Mouse (Mus musculus) neural tube, embryonic 12.5 days (tissue): Measurements from ENCODE around the gene Rps6kl1. TPM values are rescaled to one million over a fixed set of nuclear protein-coding genes. Genes with fewer than 3 reads are reported as not detected.

Source experiments
- ATAC-seq: fragments of 200-750 bp; cut with Nextera tagmentation; 2 replicates; pipeline ENCODE4 v1.8.0; 2017; ENCODE audit warnings: low read depth, mild to moderate bottlenecking, moderate TSS enrichment, moderate library complexity; ENCODE audit not compliant: low FRiP score
- H3K27ac ChIP-seq: fragments of 300-500 bp; sonication (generic); 2 replicates; pipeline ENCODE4 v1.5.1; 2016
- H3K27me3 ChIP-seq: fragments of 300-500 bp; sonication (generic); replicated peaks from 2 replicates; pipeline ENCODE4 v1.6.1; 2016; ENCODE audit warnings: mild to moderate bottlenecking
- H3K36me3 ChIP-seq: fragments of 300-500 bp; sonication (generic); 2 replicates; pipeline ENCODE4 v1.6.1; 2016; ENCODE audit warnings: mild to moderate bottlenecking
- H3K4me1 ChIP-seq: fragments of 300-500 bp; sonication (generic); 2 replicates; pipeline ENCODE4 v1.6.1; 2016
- H3K4me2 ChIP-seq: fragments of 300-500 bp; sonication (generic); replicated peaks from 2 replicates; pipeline ENCODE4 v1.6.1; 2016; ENCODE audit warnings: mild to moderate bottlenecking
- H3K4me3 ChIP-seq: fragments of 300-500 bp; sonication (generic); 2 replicates; pipeline ENCODE4 v1.5.1; 2016
- H3K9ac ChIP-seq: fragments of 300-500 bp; sonication (generic); 2 replicates; pipeline ENCODE4 v1.6.1; 2016; ENCODE audit warnings: mild to moderate bottlenecking
- H3K9me3 ChIP-seq: fragments of 300-500 bp; sonication (generic); 2 replicates; pipeline ENCODE4 v1.6.1; 2016; ENCODE audit warnings: mild to moderate bottlenecking
- WGBS: fragments of 180-500 bp; shearing (Covaris S2); methylation state at CpG from one replicate; pipeline ENCODE4 v1.1.7; 2016; 5-methylcytosine and 5-hydroxymethylcytosine counted together
- polyA plus RNA-seq: library from polyadenylated mRNA; unstranded; fragments of >200 nt; fragmentation: Nextera tagmentation; extraction: Ambion mirVana; gene quantifications from 2 replicates; pipeline ENCODE4 v1.2.1, GENCODE M21; 2016

Gene Rps6kl1
- polyA plus RNA-seq, 1 experiment from 2014 or later: 14.6 TPM

DNA sequence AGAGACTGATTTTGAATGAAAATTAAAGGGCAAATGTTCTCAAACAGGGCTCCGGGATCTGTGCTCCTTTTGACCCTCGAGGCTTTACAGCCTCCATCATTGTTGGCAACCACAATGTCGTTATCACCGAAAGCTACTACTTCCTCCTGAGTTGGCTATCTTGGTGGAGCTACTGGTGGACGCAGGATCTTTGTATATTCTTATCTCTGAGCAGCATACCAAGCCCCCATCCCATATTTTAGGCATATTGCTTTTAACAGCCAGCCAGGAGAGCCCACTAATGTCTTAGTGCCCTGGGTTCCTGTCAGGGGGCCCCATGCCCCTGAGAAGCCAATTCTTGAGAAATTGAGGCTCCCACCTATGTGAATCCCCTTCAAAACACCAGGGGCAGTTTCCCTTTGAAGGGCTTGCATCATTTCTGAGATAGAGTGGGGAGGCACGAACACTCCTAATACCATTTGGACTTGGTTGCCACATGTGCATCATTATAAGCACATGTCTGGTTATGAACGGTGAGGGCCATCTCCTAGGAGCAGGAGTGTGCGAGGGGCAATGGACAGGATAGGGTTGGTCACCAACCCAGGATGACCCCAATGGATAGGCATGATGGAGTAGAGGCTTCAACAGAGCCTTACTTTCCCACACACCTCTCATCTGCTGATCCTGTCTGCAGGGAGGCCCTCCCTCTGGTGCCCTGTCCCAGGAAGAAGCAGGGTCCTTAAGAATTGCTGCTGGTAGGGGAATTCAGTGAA lies 16.8 kb downstream of the Rps6kl1 start:
- Histone ChIP-seq H3K4me1 (0 out of 2 replicates have a peak, but pooled peaks cover 3% of the 10 kb centered on the region), H3K27me3 (no peaks in the 10 kb centered on the region), H3K9me3 (no peaks in the 10 kb centered on the region), H3K36me3 (peaks cover 60% of the 10 kb centered on the region), H3K4me2 (no peak overlapping the region), H3K27ac (no peak overlapping the region), H3K9ac (no peak overlapping the region), H3K4me3 (no peak overlapping the region)
- no peak for ATAC-seq
- WGBS: 89% methylated on average over 8 of the region's 8 CpGs

DNA sequence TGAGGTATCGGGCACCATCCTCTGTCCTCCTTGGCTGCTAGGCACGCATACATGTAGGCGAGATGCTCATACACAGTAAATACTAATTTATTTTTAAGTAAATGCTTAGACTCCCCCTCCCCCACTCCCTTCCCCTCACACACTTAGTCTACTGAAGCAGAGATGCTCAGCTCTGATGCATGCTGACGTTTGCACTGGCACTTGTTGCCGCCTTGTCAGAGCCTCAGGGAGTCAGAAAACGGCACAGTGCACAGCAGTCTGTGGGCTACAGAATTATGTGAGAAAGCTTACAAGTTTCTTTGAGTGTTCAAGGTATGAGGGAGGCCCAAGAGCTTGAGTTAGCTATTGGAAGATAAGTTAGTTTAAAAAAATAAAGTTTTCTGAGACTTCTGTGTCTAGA lies 19.7 kb downstream of the Rps6kl1 start:
- Histone ChIP-seq H3K27ac (no peak overlapping the region), H3K4me2 (no peak overlapping the region), H3K4me3 (no peak overlapping the region), H3K4me1 (0 out of 2 replicates have a peak, but pooled peaks cover 3% of the 10 kb centered on the region), H3K27me3 (no peaks in the 10 kb centered on the region), H3K36me3 (peaks cover 82% of the 10 kb centered on the region), H3K9ac (no peak overlapping the region), H3K9me3 (no peaks in the 10 kb centered on the region)
- no peak for ATAC-seq
- WGBS: 89% methylated on average over 6 of the region's 6 CpGs

DNA sequence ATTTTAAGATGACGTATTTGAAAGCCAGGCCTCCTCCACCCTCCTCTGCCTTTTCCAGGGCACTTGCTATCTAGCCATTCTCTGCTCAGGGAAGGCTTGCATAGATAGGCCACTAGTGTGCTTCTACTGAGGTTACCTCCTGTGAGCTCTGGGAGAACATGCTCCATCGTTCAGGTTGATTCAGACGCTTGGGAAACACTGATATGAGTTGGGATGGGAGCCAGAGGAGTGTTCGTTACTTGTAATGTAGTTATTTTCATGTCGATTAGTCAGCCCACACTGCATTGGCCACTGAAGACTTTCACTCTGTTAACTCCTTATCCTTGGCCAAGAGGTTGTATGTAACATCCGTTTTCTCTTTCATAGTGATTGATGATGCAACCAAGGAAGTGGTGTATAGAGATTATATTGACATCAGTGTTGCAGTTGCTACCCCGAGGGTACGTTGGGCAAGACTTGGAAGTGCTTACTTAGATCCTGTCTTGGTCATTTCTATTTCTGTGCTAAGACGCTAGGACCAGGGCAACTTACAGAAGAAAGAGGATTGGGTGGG lies 21.6 kb downstream of the Rps6kl1 start:
- Histone ChIP-seq H3K36me3 (peaks cover 82% of the 10 kb centered on the region), H3K4me3 (no peak overlapping the region), H3K27me3 (no peaks in the 10 kb centered on the region), H3K27ac (no peak overlapping the region), H3K9me3 (no peaks in the 10 kb centered on the region), H3K4me1 (no peaks in the 10 kb centered on the region), H3K4me2 (no peak overlapping the region), H3K9ac (no peak overlapping the region)
- 96% methylated on average over 9 of the region's 9 CpGs for WGBS
- no peak for ATAC-seq

DNA sequence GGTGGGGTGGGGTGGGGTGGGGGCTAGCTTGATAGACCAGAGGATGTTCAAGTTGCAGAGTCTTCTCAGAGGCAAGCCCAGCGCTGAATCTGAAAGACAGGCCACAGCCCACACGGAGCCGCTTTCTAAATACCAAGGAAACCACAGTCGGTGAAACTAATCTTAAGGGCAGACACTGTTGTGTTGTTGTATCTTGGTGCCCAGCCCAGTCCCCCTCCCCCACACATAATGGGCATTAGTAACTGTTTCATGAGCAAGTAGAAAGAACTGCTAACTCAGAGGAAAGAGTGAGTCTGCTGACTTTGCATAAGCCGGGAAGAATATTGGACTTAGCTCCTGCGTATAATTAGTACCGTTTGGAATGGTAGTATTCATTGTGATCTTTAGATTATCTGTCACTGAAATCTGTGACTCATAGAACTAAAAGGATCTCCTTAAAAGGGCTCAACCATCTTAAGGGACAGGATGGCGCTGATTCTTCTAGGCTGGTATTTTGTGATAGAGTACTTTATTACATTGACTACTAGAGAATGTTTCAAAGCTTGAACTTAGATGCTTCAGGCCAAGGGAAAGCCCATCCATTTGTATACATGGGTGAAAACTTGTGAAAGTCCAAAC lies 24.0 kb downstream of the Rps6kl1 start:
- Histone ChIP-seq H3K36me3 (peaks cover 82% of the 10 kb centered on the region), H3K4me3 (no peak overlapping the region), H3K9ac (no peak overlapping the region), H3K9me3 (no peaks in the 10 kb centered on the region), H3K4me2 (no peak overlapping the region), H3K27ac (no peak overlapping the region), H3K27me3 (no peaks in the 10 kb centered on the region), H3K4me1 (no peaks in the 10 kb centered on the region)
- ATAC-seq: no peak
- 90% methylated on average over 8 of the region's 8 CpGs for WGBS

DNA sequence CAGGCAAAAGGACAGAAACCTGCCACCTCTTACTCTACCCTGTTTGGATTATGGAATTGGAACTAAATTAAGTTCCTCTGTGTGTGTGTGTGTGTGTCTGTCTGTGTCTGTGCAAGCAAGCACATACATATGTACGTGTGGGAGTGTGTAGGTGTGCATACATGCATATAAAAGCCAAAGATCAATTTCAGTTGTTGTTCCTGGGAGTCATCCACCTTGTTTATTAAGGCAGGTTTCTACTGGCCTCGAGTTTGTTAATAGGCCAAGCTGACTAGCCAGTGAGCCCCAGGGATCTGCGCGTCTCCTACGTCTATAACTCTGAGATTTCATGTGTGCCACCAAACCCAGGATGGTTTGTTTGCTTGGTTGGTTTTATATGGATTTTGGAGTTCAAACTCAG lies 26.3 kb downstream of the Rps6kl1 start:
- no peak for ATAC-seq
- WGBS: 90% methylated on average over 5 of the region's 5 CpGs
- Histone ChIP-seq H3K9ac (no peak overlapping the region), H3K4me3 (no peak overlapping the region), H3K4me1 (no peaks in the 10 kb centered on the region), H3K9me3 (no peaks in the 10 kb centered on the region), H3K36me3 (peaks cover 83% of the 10 kb centered on the region), H3K27ac (no peak overlapping the region), H3K27me3 (no peaks in the 10 kb centered on the region), H3K4me2 (no peak overlapping the region)

DNA sequence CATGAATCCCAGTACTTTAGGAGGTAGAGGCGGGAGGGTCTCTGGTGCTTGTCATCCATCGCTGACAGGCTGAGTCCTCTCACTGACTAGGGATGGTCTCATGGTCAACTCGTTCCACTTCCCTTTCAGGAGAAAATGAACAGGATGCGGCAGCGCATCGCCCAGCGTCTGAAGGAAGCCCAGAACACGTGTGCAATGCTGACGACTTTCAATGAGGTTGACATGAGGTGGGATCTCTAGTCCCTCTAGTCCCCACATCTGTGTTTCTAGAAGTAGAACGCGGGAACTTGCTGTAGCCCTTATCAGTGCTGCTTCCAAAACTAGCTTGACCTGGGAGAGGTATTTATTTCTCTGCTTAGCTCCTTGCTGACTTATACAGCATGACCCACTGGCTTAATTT lies 27.4 kb downstream of the Rps6kl1 start:
- 95% methylated on average over 11 of the region's 11 CpGs for WGBS
- peaks cover 84% of the 10 kb centered on the region for H3K36me3 ChIP-seq

DNA sequence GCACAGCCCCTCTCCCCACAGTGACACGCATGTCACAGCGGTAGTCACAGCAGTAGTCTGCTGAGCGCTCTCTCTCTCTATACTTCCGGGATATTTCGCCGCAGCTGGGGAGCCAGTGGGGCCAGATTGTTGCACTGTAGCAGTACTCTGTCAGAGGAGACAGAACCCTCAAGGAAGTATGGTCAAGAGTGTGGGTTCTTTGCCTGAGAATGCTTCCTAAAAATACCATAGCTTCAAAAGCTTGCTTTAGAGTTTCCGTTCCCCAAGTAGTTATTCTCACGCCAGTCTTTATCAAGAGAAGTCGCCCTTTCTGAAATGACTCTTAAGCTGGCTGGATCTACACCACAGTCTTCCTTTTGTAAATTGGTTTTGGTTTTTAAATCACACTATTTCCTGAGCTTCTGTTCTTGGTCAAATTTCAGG lies 27.9 kb downstream of the Rps6kl1 start:
- no peak for ATAC-seq
- 95% methylated on average over 9 of the region's 9 CpGs for WGBS
- H3K36me3 ChIP-seq: peaks cover 84% of the 10 kb centered on the region
- H3K27ac ChIP-seq: no peak overlapping the region
- no peak overlapping the region for H3K4me2 ChIP-seq
- H3K4me1 ChIP-seq: no peaks in the 10 kb centered on the region
- H3K27me3 ChIP-seq: no peaks in the 10 kb centered on the region
- H3K9ac ChIP-seq: no peak overlapping the region
- H3K4me3 ChIP-seq: no peak overlapping the region
- no peaks in the 10 kb centered on the region for H3K9me3 ChIP-seq

More for the DNA sequence above, 27.4 kb downstream of the Rps6kl1 start:
- no peak overlapping the region for H3K9ac ChIP-seq
- no peak overlapping the region for H3K4me2 ChIP-seq
- no peak for ATAC-seq
- H3K27me3 ChIP-seq: no peaks in the 10 kb centered on the region
- no peaks in the 10 kb centered on the region for H3K9me3 ChIP-seq
- H3K27ac ChIP-seq: no peak overlapping the region
- H3K4me3 ChIP-seq: no peak overlapping the region
- no peaks in the 10 kb centered on the region for H3K4me1 ChIP-seq

DNA sequence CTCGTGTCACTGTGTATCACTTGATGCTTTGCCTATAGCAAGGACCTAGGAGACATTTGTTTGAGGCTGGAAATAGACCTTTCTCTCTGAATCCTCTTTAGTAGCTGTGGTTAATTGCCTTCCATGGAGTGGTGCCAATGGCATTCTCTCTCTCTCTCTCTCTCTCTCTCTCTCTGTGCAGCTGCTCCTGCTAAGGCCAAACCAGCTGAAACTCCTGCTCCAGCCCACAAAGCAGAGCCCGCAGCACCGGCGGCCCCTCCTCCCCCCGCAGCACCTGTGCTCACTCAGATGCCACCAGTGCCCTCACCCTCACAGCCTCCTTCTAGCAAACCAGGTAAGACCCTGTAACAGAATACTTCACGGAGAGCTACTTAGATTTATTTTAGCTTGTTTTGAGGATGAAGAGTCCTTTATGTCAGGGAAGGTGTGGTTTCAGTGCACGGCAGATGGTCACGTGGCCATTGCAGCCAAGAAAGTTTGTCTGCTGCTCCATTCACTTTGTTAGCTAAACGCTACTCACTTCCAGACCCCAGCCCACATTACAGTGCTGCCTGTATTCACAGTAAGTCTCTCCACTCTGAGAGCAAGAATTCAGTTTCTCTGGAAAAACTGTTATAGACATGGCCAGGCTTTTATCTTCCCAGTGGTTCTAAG lies 29.1 kb downstream of the Rps6kl1 start:
- no peak overlapping the region for H3K27ac ChIP-seq
- WGBS: 94% methylated on average over 9 of the region's 9 CpGs
- H3K9me3 ChIP-seq: no peaks in the 10 kb centered on the region
- no peak overlapping the region for H3K9ac ChIP-seq
- no peak overlapping the region for H3K4me2 ChIP-seq
- H3K4me3 ChIP-seq: no peak overlapping the region
- H3K27me3 ChIP-seq: no peaks in the 10 kb centered on the region
- no peaks in the 10 kb centered on the region for H3K4me1 ChIP-seq
- no peak for ATAC-seq
- H3K36me3 ChIP-seq: peaks cover 79% of the 10 kb centered on the region

DNA sequence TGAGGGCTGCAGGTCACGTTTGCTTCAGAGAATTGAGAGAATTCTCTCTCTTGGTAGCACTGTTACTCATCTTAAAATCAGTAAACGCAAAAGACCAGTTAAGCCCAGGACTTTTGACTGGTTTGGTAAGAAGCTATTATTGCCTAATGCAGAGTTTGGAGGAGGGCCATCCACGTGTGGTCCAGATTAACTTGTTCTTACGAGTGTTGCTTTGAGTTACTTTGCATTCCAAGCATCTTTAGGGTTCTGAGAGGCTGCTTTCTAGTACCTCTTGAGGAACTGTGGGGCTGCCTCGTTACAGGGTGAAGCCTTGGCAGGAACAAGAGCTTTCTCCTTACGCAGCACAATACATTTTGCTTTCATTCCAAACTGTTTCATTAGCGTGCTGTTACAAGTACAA lies 35.4 kb downstream of the Rps6kl1 start:
- H3K9me3 ChIP-seq: no peaks in the 10 kb centered on the region
- no peaks in the 10 kb centered on the region for H3K27me3 ChIP-seq
- ATAC-seq: no peak
- H3K4me2 ChIP-seq: no peak overlapping the region
- peaks cover 39% of the 10 kb centered on the region for H3K36me3 ChIP-seq
- H3K27ac ChIP-seq: no peak overlapping the region
- no peak overlapping the region for H3K9ac ChIP-seq
- peaks cover 12% of the 10 kb centered on the region for H3K4me1 ChIP-seq
- 86% methylated on average over 7 of the region's 7 CpGs for WGBS
- H3K4me3 ChIP-seq: no peak overlapping the region

DNA sequence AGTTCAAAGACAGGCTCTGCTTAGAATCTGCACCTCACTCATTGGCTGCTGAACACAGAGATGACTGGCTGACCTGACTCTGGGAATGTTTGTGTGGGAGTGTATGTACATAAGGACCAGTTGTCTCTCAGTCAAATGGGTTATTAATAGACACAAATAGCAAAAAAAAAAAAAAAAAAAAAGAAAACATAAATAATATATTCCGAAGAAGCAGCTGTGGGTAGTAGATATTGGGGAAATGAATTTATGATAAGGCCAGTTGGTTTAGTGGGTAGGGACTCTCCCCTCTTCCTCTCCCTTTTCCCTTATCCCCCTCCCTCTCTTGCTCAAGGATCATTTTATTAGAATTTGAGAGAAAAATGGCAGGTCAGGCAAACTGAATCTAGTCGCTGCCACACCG lies 37.1 kb downstream of the Rps6kl1 start:
- H3K27me3 ChIP-seq: no peaks in the 10 kb centered on the region
- H3K4me1 ChIP-seq: peaks cover 22% of the 10 kb centered on the region
- 99% methylated on average over 3 of the region's 3 CpGs for WGBS
- H3K9ac ChIP-seq: no peak overlapping the region
- H3K27ac ChIP-seq: no peak overlapping the region
- no peak overlapping the region for H3K4me3 ChIP-seq
- ATAC-seq: no peak
- no peaks in the 10 kb centered on the region for H3K9me3 ChIP-seq
- H3K36me3 ChIP-seq: peaks cover 23% of the 10 kb centered on the region
- H3K4me2 ChIP-seq: no peak overlapping the region

DNA sequence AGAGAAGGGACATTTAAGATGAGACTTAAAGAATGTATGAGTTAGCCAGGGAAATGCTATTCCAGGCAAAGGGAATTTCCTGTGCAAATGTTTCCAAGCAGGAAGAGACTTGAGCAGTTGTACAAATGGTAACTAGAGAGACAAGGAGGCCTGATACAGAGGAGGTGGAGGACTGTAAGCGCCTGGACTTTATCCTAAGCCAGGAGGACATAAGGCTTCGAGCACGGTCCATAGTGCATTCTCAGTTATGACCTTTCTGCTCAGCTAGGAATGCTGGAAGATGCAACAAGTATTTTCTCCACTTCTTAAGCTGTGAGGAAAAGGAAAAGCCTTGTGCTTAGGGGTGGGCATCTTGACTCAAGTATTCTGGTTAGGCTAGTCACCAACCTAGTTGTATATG lies 37.7 kb downstream of the Rps6kl1 start:
- no peak overlapping the region for H3K4me3 ChIP-seq
- WGBS: 97% methylated on average over 3 of the region's 3 CpGs
- peaks cover 22% of the 10 kb centered on the region for H3K4me1 ChIP-seq
- H3K36me3 ChIP-seq: peaks cover 17% of the 10 kb centered on the region
- H3K9me3 ChIP-seq: no peaks in the 10 kb centered on the region
- no peak overlapping the region for H3K9ac ChIP-seq
- H3K4me2 ChIP-seq: no peak overlapping the region
- no peaks in the 10 kb centered on the region for H3K27me3 ChIP-seq
- H3K27ac ChIP-seq: no peak overlapping the region
- ATAC-seq: no peak

DNA sequence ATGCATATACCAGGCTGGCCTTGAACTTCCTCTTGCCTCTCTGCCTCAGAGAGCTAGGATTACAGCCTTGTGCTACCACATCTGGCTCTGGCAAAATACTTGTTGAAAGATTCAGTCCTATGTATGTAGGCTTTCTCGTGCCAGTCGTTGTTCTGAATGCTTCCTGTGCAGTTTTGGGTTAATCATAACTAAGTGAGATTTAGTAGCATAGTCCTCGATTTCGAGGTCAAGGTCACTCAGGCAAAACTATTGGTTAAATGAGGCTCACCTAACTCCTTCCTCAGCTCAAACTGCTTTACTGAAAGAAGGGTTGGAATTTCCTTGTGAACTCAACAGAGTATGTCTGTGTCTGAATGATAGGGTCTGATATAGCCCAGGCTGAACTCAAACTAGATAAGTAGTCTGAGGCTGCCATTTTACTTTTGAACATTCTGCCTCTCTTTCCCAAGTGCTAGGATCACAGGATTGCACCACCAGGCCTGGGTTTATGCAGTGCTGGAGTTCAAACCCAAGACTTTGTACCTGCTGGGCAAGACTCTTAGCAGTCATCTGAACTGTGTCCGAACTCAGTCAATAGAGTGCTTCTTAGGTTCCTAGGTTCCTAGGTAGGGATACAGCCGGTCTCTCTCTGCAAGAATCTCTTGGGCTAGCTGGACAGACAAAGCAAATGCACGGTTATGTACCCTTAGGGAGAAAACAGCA lies 38.4 kb downstream of the Rps6kl1 start:
- no peak overlapping the region for H3K27ac ChIP-seq
- H3K4me2 ChIP-seq: peak overlapping the region; percentile 87
- H3K9ac ChIP-seq: 0 out of 2 replicates have a peak overlapping the region, but pooled peaks have one; percentile 95
- H3K4me1 ChIP-seq: peaks cover 22% of the 10 kb centered on the region
- no peaks in the 10 kb centered on the region for H3K9me3 ChIP-seq
- H3K4me3 ChIP-seq: no peak overlapping the region
- WGBS: 90% methylated on average over 7 of the region's 7 CpGs
- peaks cover 13% of the 10 kb centered on the region for H3K36me3 ChIP-seq
- H3K27me3 ChIP-seq: no peaks in the 10 kb centered on the region
- ATAC-seq: no peak
